In genomic region chr8:126212802-126213201, GRCm38 (mm10) we compare ENCODE assay signal across 16 mouse cellular contexts.
DNase-seq lines count a peak whose midpoint lies in the region.
"Had no signal": no experiment of that assay in that cellular context is flagged by ENCODE, and none has a peak within 500 bp of the region (broad histone marks: within the 10 kb centered on the region; RNA-seq: fewer than 3 reads in every experiment).

No protein-coding gene starts in this region.

- intact Hi-C loops in left cerebral cortex, postnatal 36 days (cut with DNase I) = loop anchor here (5.0 to 10.0 kb wide), 2 partner anchors 116 to 258 kb away; no protein-coding TSS in a partner anchor

- DNase-seq in frontal cortex, adult 2 months (ENCODE audit: extremely low spot score in 1 of 2, low spot score in 1 of 2) = peak; percentile 57 to 66
- DNase-seq in frontal cortex, postnatal 14 days (ENCODE audit: low spot score in 2 of 2) = no peak
- DNase-seq in right cerebral cortex, adult 18-20 months = peak; percentile 41
- no peak for DNase-seq in right cerebral cortex, postnatal 14 days
- DNase-seq in left cerebral cortex, postnatal 36 days (ENCODE audit: low spot score in 2 of 2) = peak; percentile 37 to 39
- DNase-seq in telencephalon, adult 2 months (ENCODE audit: low read depth, low spot score) = peak; percentile 69
- no peak for DNase-seq in kidney, postnatal 25 days
- no peak for DNase-seq in kidney, adult 11 months
- DNase-seq: adrenal gland, postnatal 10 days; cerebellum, adult 11-12 months; cerebellum, adult 9-10 months; cerebellum, postnatal 25 days; forebrain, postnatal 0 days; gastrocnemius, postnatal 36 days; heart, adult 18-20 months; heart, postnatal 14 days had no signal

Comparison
In these comparisons a context has a peak if more than half of its experiments do, and no peak if none do; other contexts are left out.
1. DNase-seq: peak in frontal cortex, adult 2 months (2 of 2), right cerebral cortex, adult 18-20 months (single experiment), left cerebral cortex, postnatal 36 days (2 of 2) and telencephalon, adult 2 months (single experiment); none in frontal cortex, postnatal 14 days (0 of 2), right cerebral cortex, postnatal 14 days (single experiment), kidney, postnatal 25 days (0 of 2) and kidney, adult 11 months (single experiment).